Mouse (Mus musculus) olfactory bulb, adult 2 months (tissue): ENCODE measurements around the gene Gm36079. TPM values are rescaled to one million over a fixed set of nuclear protein-coding genes. Genes with fewer than 3 reads are reported as not detected.
"Not testable (repeated sequence)": the region's sequence is repeated elsewhere in the genome, so short reads cannot be mapped to it uniquely, and the experiment has no call there.

Experiments
- H3K27ac ChIP-seq: fragments of 200-500 bp; 2 replicates; pipeline ENCODE4 v1.5.1; 2012; ENCODE audit warnings: low read depth, low read length; ENCODE audit not compliant: insufficient read depth
- H3K4me1 ChIP-seq: fragments of 200-500 bp; 2 replicates; pipeline ENCODE4 v1.6.1; 2012; ENCODE audit warnings: low read length; ENCODE audit not compliant: control insufficient read depth, insufficient read depth
- H3K4me3 ChIP-seq: fragments of 200-500 bp; 2 replicates; pipeline ENCODE4 v1.5.1; 2012; ENCODE audit warnings: mild to moderate bottlenecking, low read depth, low read length, moderate library complexity; ENCODE audit not compliant: insufficient read depth
- whole genome bisulfite sequencing: fragments of 180-500 bp; shearing (Covaris S2); methylation state at CpG from one replicate; pipeline ENCODE4 v1.1.7; 2018; 5-methylcytosine and 5-hydroxymethylcytosine counted together
- polyA plus RNA-seq: library from polyadenylated mRNA; stranded (reverse); fragments of >200 nt; gene quantifications from 2 replicates; pipeline ENCODE4 v1.2.4, GENCODE M21; 2012; ENCODE audit warnings: low replicate concordance; ENCODE audit not compliant: missing spikeins, insufficient read depth, insufficient read length

The Gm36079 gene
- polyA plus RNA-seq, 1 experiment, result not detected

DNA sequence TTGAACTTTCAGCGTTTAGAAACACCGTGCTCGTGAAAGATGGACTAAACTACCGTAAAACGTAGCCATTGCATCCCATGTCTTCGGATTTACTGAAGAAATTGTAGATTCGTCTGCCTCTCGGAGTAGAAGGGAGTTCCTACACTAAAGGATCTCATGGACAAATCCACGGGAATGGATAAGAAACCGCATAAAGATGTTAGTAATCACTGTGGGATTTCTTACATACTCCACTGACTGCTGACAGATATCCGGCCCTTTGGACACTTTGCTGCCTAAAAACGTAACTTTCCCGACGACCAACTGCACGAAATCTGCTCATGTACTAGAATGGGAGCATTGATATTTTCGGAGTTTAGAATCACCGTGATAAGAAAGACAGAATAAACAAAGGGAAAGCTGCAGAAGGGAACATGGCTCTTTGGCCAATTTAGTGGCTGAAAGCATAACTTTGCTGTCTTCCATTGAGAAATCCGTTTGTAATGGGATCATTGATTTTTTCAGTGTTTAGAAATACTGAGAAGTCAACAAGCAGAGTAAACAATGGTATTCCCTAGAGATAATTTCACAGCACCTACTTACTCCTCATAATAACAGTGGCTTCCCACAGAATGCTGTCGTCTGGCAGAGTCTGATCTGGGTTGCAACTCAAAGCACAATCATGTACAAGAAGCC, 6.8 kb upstream of the Gm36079 start:
- H3K4me3 ChIP-seq, H3K4me1 ChIP-seq, H3K27ac ChIP-seq: not testable (repeated sequence)
- WGBS, result 3% methylated on average over 19 of the region's 19 CpGs

DNA sequence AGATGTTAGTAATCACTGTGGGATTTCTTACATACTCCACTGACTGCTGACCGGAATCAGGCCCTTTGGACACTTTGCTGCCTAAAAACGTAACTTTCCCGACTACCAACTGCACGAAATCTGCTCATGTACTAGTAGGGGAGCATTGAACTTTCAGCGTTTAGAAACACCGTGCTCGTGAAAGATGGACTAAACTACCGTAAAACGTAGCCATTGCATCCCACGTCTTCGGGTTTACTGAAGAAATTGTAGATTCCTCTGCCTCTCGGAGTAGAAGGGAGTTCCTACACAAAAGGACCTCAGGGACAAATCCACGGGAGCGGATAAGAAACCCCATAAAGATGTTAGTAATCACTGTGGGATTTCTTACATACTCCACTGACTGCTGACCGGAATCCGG, 4.9 kb upstream of the Gm36079 start:
- H3K4me3 ChIP-seq, H3K27ac ChIP-seq, H3K4me1 ChIP-seq: not testable (repeated sequence)
- WGBS, result 2% methylated on average over 16 of the region's 16 CpGs

DNA sequence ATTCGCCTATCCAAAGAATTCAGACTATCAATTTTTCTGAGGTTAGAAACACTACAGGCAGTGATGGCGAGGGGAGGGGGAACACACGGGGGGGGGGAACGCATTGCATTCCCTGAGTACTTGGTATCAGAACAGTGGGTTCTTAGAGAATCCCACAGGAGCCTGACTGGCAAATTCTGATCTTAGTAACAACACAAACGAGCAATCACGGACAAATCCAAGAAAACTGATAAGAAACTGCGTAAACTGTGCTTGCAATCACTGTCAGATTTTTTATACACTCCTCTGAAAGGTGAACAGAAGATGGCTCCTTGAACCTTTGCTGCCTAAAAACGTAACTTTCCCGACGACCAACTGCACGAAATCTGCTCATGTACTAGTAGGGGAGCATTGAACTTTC, 557 bp upstream of the Gm36079 start:
- H3K27ac ChIP-seq, H3K4me3 ChIP-seq: not testable (repeated sequence)
- 4% methylated on average over 11 of the region's 11 CpGs for WGBS

DNA sequence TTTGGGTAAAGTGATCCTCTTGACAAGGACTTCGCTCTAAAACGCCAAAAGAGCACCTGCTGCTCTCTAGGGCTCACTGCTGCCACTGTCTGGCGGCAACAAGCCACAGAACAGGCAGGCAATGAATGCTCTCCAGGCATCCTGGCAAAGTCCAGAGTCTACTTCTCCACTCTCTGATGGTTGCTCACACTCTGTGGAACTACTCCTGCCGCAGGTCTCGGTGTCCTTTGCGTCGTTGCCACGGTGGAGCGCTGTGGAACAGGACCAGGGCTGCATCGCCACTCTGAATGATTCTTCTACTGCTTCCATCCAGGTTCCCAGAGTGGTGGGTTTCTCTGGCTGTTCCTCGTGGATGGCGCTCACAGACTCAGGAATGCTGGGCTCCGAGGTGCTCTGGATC, 438 bp downstream of the Gm36079 start:
- 4% methylated on average over 3 of the region's 13 CpGs for WGBS
- not testable (repeated sequence) for H3K27ac ChIP-seq, H3K4me3 ChIP-seq, H3K4me1 ChIP-seq

More for the DNA sequence above, 557 bp upstream of the Gm36079 start:
- not testable (repeated sequence) for H3K4me1 ChIP-seq

DNA sequence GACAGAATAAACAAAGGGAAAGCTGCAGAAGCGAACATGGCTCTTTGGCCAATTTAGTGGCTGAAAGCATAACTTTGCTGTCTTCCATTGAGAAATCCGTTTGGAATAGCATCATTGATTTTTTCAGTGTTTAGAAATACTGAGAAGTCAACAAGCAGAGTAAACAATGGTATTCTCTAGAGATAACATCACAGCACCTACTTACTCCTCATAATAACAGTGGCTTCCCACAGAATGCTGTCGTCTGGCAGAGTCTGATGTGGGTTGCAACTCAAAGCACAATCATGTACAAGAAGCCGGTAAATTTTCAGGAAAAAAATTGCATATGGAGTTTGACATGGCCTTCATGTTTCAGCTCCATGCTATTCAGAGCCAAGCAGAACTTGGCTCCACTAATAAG, 1.2 kb downstream of the Gm36079 start:
- not testable (repeated sequence) for H3K4me1 ChIP-seq, H3K4me3 ChIP-seq, H3K27ac ChIP-seq
- 5% methylated on average over 4 of the region's 4 CpGs for WGBS

DNA sequence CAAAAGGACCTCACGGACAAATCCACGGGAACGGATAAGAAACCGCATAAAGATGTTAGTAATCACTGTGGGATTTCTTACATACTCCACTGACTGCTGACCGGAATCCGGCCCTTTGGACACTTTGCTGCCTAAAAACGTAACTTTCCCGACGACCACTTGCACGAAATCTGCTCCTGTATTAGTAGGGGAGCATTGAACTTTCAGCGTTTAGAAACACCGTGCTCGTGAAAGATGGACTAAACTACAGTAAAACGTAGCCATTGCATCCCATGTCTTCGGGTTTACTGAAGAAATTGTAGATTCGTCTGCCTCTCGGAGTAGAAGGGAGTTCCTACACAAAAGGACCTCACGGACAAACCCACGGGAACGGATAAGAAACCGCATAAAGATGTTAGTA, 1.8 kb downstream of the Gm36079 start:
- WGBS, result 3% methylated on average over 21 of the region's 21 CpGs
- H3K27ac ChIP-seq, H3K4me1 ChIP-seq, H3K4me3 ChIP-seq: not testable (repeated sequence)

- H3K4me3 ChIP-seq, result not testable (repeated sequence)
- 7% methylated on average over 9 of the region's 9 CpGs for WGBS
Observed at GRCm38 (mm10) chr13:120024581-120024980, 2.2 kb downstream of the Gm36079 start.

GRCm38 (mm10) chr13:120021477-120021876, 5.3 kb downstream of the Gm36079 start:
- WGBS, result no CpG with 5 or more reads among the region's 1 CpGs
- H3K27ac ChIP-seq, H3K4me3 ChIP-seq, H3K4me1 ChIP-seq: not testable (repeated sequence)

More at GRCm38 (mm10) chr13:120024581-120024980, 2.2 kb downstream of the Gm36079 start:
- H3K27ac ChIP-seq, H3K4me1 ChIP-seq: not testable (repeated sequence)

DNA sequence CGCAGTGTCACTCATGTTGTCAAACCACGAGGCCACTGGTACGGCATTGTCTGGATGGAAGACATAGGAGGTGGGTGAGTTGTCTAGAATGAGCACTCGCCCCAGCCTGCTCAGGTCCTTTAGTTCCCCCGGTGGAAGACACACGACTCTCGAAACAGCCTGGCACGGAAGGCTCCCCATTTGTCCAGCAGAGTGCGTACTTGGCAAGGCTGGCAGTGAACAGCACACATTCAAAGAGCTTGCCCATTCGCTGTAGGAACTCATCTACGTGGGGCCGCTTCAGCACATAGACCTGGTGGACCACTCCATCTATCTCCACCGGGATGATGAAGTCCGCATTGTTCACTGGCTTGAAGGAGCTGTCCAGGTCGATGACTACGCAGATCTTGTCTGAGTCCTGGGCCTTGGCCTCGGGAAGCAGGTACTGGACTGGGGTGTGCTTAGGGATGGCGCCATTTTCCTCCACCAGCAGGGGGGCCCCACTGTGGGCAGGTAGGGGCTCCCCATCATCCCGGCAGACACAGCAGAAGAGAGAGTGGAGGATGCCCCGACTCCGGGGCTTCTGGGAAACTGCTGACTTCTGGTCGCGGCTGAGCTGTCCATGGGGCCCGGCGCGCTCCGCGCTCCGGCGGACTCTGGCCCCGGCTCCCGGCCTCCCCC, 11.3 kb downstream of the Gm36079 start:
- not testable (repeated sequence) for H3K27ac ChIP-seq, H3K4me1 ChIP-seq, H3K4me3 ChIP-seq
- WGBS, result 3% methylated on average over 18 of the region's 32 CpGs

- H3K27ac ChIP-seq, H3K4me3 ChIP-seq, H3K4me1 ChIP-seq: not testable (repeated sequence)
- no CpG with 5 or more reads among the region's 2 CpGs for WGBS
Observed at GRCm38 (mm10) chr13:120013962-120014361, 12.8 kb downstream of the Gm36079 start.

DNA sequence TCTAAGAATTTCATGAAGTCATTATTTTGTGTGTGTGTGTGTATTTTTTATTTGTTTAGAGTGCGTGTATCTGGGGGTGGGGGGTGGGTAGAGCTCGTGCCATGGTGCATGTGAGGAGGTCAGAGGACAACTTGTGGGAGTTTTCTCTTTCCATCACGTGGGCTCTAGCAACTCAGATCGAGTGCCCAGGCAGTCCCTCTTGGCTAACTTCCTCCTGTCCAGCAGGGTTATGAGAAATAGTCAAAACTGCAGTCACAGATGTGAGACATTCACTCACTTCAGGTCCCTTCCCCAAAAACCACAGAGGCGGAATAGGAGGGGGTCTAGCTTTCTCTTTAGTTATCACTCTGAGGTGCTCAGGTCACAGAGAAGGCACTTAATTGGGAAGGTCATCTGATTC, 13.3 kb downstream of the Gm36079 start:
- H3K27ac ChIP-seq, H3K4me3 ChIP-seq, H3K4me1 ChIP-seq: not testable (repeated sequence)
- no CpG with 5 or more reads among the region's 5 CpGs for WGBS

DNA sequence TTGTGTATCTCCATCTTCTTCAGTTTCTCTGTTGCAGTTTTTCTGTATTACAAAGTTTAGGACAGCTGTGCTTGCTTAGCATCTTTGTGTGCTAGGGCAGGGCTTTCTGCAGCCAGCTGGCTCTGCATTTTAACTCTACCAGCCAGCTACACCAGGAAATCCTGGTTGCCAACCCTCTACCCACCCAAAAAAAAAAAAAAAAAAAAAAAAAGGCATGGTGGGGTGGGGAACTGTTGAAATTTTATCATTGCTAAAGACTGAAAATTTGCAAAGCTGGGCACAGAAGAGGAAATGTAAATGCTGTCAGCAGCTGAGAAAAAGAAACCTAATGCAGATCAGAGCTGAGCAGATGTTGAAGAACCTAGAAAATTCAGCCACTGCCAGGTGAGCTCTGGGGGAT, 16.7 kb downstream of the Gm36079 start:
- not testable (repeated sequence) for H3K4me3 ChIP-seq, H3K4me1 ChIP-seq, H3K27ac ChIP-seq

GRCm38 (mm10) chr13:119999215-119999614, 27.6 kb downstream of the Gm36079 start:
- WGBS, result no CpG with 5 or more reads among the region's 4 CpGs
- H3K27ac ChIP-seq, H3K4me1 ChIP-seq, H3K4me3 ChIP-seq: not testable (repeated sequence)

GRCm38 (mm10) chr13:119998442-119999086, 28.2 kb downstream of the Gm36079 start:
- H3K4me3 ChIP-seq, H3K4me1 ChIP-seq, H3K27ac ChIP-seq: not testable (repeated sequence)
- no CpG with 5 or more reads among the region's 22 CpGs for WGBS
